Mouse (Mus musculus) layer of hippocampus, adult 11-12 months (tissue): ENCODE results near the gene Ankrd52.

Experiments
- DNase-seq: peaks from one replicate; pipeline ENCODE4 v3.0.0; 2022; ENCODE audit warnings: low spot score

Ankrd52 gene

GRCm38 (mm10) chr10:128441324-128442119 lies 64.6 kb downstream of the Ankrd52 start:
- no peak for DNase-seq

GRCm38 (mm10) chr10:128442718-128443117 lies 65.8 kb downstream of the Ankrd52 start:
- no peak for DNase-seq

GRCm38 (mm10) chr10:128444354-128444753 lies 67.4 kb downstream of the Ankrd52 start:
- no peak for DNase-seq

- DNase-seq = no peak
Measured at GRCm38 (mm10) chr10:128445407-128445806, 68.5 kb downstream of the Ankrd52 start.

- DNase-seq = no peak
Measured at GRCm38 (mm10) chr10:128451014-128451413, 74.1 kb downstream of the Ankrd52 start.

- DNase-seq = no peak
Measured at GRCm38 (mm10) chr10:128454471-128454870, 77.6 kb downstream of the Ankrd52 start.

GRCm38 (mm10) chr10:128455280-128455679 lies 78.4 kb downstream of the Ankrd52 start:
- peak; percentile 76 for DNase-seq

GRCm38 (mm10) chr10:128457676-128458075 lies 80.8 kb downstream of the Ankrd52 start:
- no peak for DNase-seq
